Mouse (Mus musculus) brain, embryonic 18.5 days (tissue): ENCODE data around the gene Renbp.

Experiments used
- DNase-seq: peaks from one replicate; pipeline ENCODE4 v3.0.0-alpha.2; 2012; ENCODE audit warnings: low read depth, low spot score

Gene Renbp

GRCm38 (mm10) chrX:73930402-73931062 lies at the start of gene Renbp:
Renbp (minus strand) TSS chrX:73930850.
- DNase-seq = no peak

GRCm38 (mm10) chrX:73977783-73978182 lies 47.1 kb upstream of the Renbp start:
- DNase-seq = no peak

GRCm38 (mm10) chrX:73976283-73976682 lies 45.6 kb upstream of the Renbp start:
- no peak for DNase-seq

- DNase-seq = no peak
Observed at GRCm38 (mm10) chrX:73972774-73973173, 42.1 kb upstream of the Renbp start.

- DNase-seq = no peak
Observed at GRCm38 (mm10) chrX:73970781-73971180, 40.1 kb upstream of the Renbp start.

- no peak for DNase-seq
Observed at GRCm38 (mm10) chrX:73969729-73970128, 39.1 kb upstream of the Renbp start.

- no peak for DNase-seq
Observed at GRCm38 (mm10) chrX:73969167-73969566, 38.5 kb upstream of the Renbp start.

- DNase-seq = peak; percentile 87
Observed at GRCm38 (mm10) chrX:73967177-73968075, 36.8 kb upstream of the Renbp start.

- peak; percentile 78 for DNase-seq
Observed at GRCm38 (mm10) chrX:73966248-73967176, 35.9 kb upstream of the Renbp start, which contains the start of gene Hcfc1. Hcfc1 (minus strand) TSS chrX:73966357.

- DNase-seq = peak; percentile 26
Observed at GRCm38 (mm10) chrX:73965307-73965706, 34.7 kb upstream of the Renbp start.

- DNase-seq = no peak
Observed at GRCm38 (mm10) chrX:73964363-73964762, 33.7 kb upstream of the Renbp start.

GRCm38 (mm10) chrX:73954988-73955387 lies 24.3 kb upstream of the Renbp start:
- DNase-seq = no peak

GRCm38 (mm10) chrX:73952603-73953002 lies 22.0 kb upstream of the Renbp start:
- no peak for DNase-seq

- no peak for DNase-seq
Observed at GRCm38 (mm10) chrX:73949341-73949740, 18.7 kb upstream of the Renbp start.

- DNase-seq = peak; percentile 16
Observed at GRCm38 (mm10) chrX:73948647-73949046, 18.0 kb upstream of the Renbp start.

GRCm38 (mm10) chrX:73946896-73947295 lies 16.2 kb upstream of the Renbp start:
- no peak for DNase-seq

- no peak for DNase-seq
Observed at GRCm38 (mm10) chrX:73942294-73942693, 11.6 kb upstream of the Renbp start.

GRCm38 (mm10) chrX:73941860-73942259 lies 11.2 kb upstream of the Renbp start:
- DNase-seq = no peak

GRCm38 (mm10) chrX:73931871-73932270 lies 1.2 kb upstream of the Renbp start:
- no peak for DNase-seq

- DNase-seq = no peak
Observed at GRCm38 (mm10) chrX:73922550-73922882, 8.1 kb downstream of the Renbp start.

GRCm38 (mm10) chrX:73921823-73922549 lies 8.7 kb downstream of the Renbp start, which contains the start of the genes Arhgap4 and Naa10:
Arhgap4 (minus strand) TSS chrX:73921870.
Naa10 (minus strand) TSS chrX:73921944.
- peak; percentile 82 for DNase-seq
